Mouse (Mus musculus) thymus, adult 2 months (tissue): ENCODE measurements around the gene Tmem259.

Experiments
- CTCF ChIP-seq: fragments of 200-500 bp; IDR thresholded peaks from 2 replicates; pipeline ENCODE4 v1.5.1; 2012; ENCODE audit warnings: mild to moderate bottlenecking, control low read depth, low read length, moderate library complexity, borderline replicate concordance; ENCODE audit not compliant: control insufficient read depth, poor library complexity, insufficient read depth; ENCODE audit errors: extremely low read depth
- POLR2A ChIP-seq: fragments of 200-500 bp; IDR thresholded peaks from 2 replicates; pipeline ENCODE4 v1.6.1; 2012; ENCODE audit warnings: mild to moderate bottlenecking, low read length, control low read depth, moderate library complexity; ENCODE audit not compliant: control insufficient read depth, poor library complexity, insufficient read depth; ENCODE audit errors: extremely low read depth

- no peak for TF ChIP-seq POLR2A
- TF ChIP-seq CTCF, result peak; percentile 97
Measured at GRCm38 (mm10) chr10:79986963-79987362, 2.8 kb upstream of the Tmem259 start.
